Mouse (Mus musculus) ES-Bruce4 (cell line): ENCODE results near the gene Crmp1.

Source experiments
- CTCF ChIP-seq: IDR thresholded peaks from one replicate; pipeline ENCODE4 v1.8.1; 2011; ENCODE audit warnings: low read depth, low read length
- EP300 ChIP-seq: IDR thresholded peaks from 2 replicates; pipeline ENCODE4 v1.6.1; 2011; ENCODE audit warnings: low read depth, low read length; ENCODE audit not compliant: insufficient read depth
- POLR2A ChIP-seq: IDR thresholded peaks from one replicate; pipeline ENCODE4 v1.8.1; 2011; ENCODE audit warnings: low read length; ENCODE audit not compliant: insufficient read depth

GRCm38 (mm10) chr5:37254523-37254922, 12.8 kb downstream of the Crmp1 start:
- TF ChIP-seq POLR2A = no peak
- no peak for TF ChIP-seq CTCF
- no peak for TF ChIP-seq EP300
